Mouse (Mus musculus): ENCODE results near the gene Olfr109.

Olfr109 gene

DNA sequence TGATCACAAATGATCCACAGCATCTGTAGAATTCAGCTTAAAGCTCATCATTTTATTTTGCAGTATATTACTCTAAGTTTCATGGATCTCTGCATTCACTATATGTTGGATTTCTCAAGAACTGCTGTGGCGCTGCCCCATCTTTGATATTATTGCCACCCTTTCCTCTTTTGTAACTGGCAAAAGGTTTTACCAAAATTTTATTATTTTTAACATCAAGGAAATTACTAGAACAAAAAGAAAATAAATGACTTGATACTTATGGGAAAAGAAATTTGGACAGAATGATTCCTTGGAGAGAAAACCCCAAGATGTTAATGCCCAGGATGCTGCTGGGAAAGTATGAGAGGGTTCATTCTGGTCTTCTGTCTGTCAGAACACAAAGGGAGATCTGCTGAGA is at the start of gene Olfr109:
Gene Olfr109, plus strand, starts transcription at position 301 of the 400 bp plus-strand sequence.
- no peak for DNase-seq (ENCODE audit: low spot score)

DNA sequence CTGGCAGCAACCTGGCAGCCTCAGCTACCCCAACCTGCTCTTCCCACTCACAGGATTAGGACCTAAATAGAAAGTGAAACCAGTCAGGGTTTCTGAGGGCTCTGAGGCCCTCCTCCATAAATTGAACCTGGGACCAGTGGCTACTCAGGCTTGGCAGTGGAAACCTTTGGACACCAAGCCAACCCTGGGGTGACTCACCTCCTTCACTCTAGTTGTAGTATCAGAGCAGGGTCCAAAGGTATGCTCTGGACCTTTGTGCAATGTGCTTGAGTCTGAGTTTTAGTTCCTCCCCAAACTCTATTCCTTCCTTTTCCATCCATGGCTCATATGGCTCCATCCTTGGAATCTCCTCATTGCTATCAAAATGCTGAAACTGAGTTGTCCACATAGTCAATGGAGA is 45.3 kb upstream of the Olfr109 start:
- DNase-seq (ENCODE audit: low spot score), result no peak

DNA sequence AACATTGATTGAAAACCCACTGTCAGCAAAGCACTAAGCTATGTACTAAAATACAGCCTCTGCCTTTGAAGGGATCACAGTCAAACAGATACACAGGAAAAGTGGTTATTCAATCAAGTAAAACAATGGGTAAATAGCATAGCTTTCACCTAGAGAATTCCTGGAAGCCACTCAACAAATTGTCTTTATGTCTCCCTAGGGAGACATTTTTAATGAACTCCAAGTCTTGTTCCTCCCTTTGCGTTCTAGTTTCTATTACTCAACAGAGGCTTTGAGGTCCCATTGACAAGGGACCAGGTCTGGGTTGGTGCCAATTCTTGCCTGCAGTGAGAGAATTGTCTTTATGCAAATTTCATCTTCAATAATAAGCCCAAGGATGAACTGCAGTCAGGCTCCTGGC is 13.5 kb upstream of the Olfr109 start, which contains the start of gene Olfr108:
Gene Olfr108, plus strand, starts transcription at position 301 of the 400 bp plus-strand sequence.
- no peak for DNase-seq (ENCODE audit: low spot score)

DNA sequence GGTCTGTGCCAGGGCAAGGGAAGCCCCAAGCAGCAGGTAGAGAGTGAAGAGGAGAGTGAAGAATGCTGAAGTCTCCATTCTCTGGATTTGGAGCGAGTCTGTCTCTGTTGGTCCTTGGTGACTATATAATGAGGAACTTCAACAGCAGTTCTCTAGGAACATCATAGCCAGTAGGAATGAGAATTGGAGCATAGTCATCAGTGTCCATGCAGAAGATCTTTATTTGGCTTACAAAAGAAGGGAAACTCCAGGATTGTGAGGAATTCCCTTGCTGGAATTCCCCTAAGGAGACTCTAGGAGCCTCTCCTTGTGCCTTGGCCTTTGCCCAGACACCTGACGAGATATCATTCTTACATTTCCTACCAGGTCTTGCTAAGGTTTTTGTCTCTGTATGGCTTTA is 24.7 kb downstream of the Olfr109 start, which contains the start of gene H2-M2:
Gene H2-M2, minus strand, starts transcription at position 101 of the 400 bp plus-strand sequence.
- no peak for DNase-seq (ENCODE audit: low spot score)

DNA sequence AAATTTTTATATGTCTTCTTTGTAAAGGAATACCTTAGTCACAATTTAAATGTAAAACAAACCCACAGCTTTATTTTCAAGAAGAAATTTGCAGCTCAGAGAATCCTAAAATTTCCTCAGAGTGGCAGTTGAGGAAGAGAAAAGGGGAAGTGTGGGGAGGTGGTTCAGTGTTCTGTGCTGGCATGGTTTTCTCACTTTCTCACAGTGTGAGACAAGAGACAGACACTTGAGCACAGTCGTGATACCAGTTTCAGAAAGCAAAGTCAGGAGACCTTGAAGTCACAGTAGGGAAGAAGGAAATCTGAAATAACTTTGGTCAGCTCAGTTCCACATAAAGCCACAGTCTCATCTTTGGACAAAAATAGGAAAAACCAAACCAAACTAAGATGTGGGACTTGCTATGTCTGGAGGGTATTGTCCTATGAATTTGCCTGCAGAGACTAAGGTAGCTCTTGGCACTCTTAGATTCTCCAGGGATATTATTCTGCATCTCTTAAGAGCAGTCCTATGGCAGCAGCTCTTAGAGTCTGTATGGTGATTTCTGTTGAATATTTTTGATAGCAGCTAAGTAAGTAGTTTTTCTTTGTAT is 33.3 kb downstream of the Olfr109 start, which contains the start of gene Olfr110:
Gene Olfr110, plus strand, starts transcription at position 539 of the 589 bp plus-strand sequence.
- no peak for DNase-seq (ENCODE audit: low spot score)

DNA sequence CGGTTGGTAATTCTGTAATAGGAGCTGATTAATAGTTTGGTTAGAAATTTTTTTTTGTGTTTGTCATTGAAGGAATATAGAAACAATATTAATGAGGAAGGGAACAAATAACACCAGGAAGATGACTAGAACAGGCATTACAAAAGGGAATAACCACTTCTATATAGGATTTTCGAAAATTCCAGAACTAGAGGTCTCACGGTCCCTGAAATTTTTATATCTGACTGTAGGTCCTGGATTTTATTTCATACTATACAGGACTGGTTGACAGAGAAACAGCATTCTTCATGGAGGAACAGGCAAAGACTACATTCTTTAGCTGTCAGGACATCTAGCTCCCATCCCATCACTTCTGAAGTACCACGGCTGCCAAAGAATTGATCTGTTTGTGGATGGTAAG is 49.0 kb downstream of the Olfr109 start, which contains the start of gene Olfr111:
Gene Olfr111, plus strand, starts transcription at position 301 of the 400 bp plus-strand sequence.
- DNase-seq (ENCODE audit: low spot score), result no peak

Measured in spleen, adult 12 weeks (tissue).